Mouse (Mus musculus) kidney, postnatal 0 days (tissue): ENCODE results near the gene Itsn1. TPM values are rescaled to one million over a fixed set of nuclear protein-coding genes. Genes with fewer than 3 reads are reported as not detected.

Experiments
- ATAC-seq: fragments of 200-750 bp; cut with Nextera tagmentation; replicated peaks from 2 replicates; pipeline ENCODE4 v1.8.0; 2017; ENCODE audit warnings: low read depth, moderate number of reproducible peaks, moderate TSS enrichment, moderate library complexity; ENCODE audit not compliant: low FRiP score
- DNase-seq: peaks from one replicate; pipeline ENCODE4 v3.0.0-alpha.2; 2016; ENCODE audit warnings: low spot score
- H3K27ac ChIP-seq: fragments of 300-500 bp; sonication (generic); 2 replicates; pipeline ENCODE4 v1.5.1; 2014; ENCODE audit warnings: mild to moderate bottlenecking
- H3K27me3 ChIP-seq: fragments of 300-500 bp; sonication (generic); 2 replicates; pipeline ENCODE4 v1.6.1; 2014; ENCODE audit warnings: low read length, mixed read lengths; ENCODE audit not compliant: insufficient read depth
- H3K36me3 ChIP-seq: fragments of 300-500 bp; sonication (generic); 2 replicates; pipeline ENCODE4 v1.6.1; 2014; ENCODE audit warnings: low read length, mixed read lengths; ENCODE audit not compliant: insufficient read depth
- H3K4me1 ChIP-seq: fragments of 300-500 bp; sonication (generic); replicated peaks from 2 replicates; pipeline ENCODE4 v1.6.1; 2014; ENCODE audit warnings: antibody characterized with exemption, low read length, mixed read lengths; ENCODE audit not compliant: insufficient read depth
- H3K4me2 ChIP-seq: fragments of 300-500 bp; sonication (generic); 2 replicates; pipeline ENCODE4 v1.6.1; 2014; ENCODE audit warnings: mild to moderate bottlenecking, low read length, moderate library complexity, mixed read lengths
- H3K4me3 ChIP-seq: fragments of 300-500 bp; sonication (generic); replicated peaks from 2 replicates; pipeline ENCODE4 v1.5.1; 2014; ENCODE audit warnings: low read depth, low read length
- H3K9ac ChIP-seq: fragments of 300-500 bp; sonication (generic); 2 replicates; pipeline ENCODE4 v1.6.1; 2014; ENCODE audit warnings: low read depth, low read length
- H3K9me3 ChIP-seq: fragments of 300-500 bp; sonication (generic); replicated peaks from 2 replicates; pipeline ENCODE4 v1.6.1; 2016; ENCODE audit warnings: low read length, inconsistent platforms, mixed read lengths
- CTCF ChIP-seq: IDR thresholded peaks from 2 replicates; pipeline ENCODE4 v1.5.1; 2016; ENCODE audit warnings: antibody characterized with exemption, low read depth, mild to moderate bottlenecking, moderate library complexity
- WGBS: fragments of 180-500 bp; shearing (Covaris S2); extraction: QIAGEN DNeasy Blood & Tissue Kit; methylation state at CpG from one replicate; pipeline ENCODE4 v1.1.7; 2014; 5-methylcytosine and 5-hydroxymethylcytosine counted together
- polyA plus RNA-seq: library from polyadenylated mRNA; unstranded; fragments of >200 nt; fragmentation: Nextera tagmentation; extraction: Ambion mirVana; gene quantifications from 2 replicates; pipeline ENCODE4 v1.2.1, GENCODE M21; 2015

The Itsn1 gene
- polyA plus RNA-seq, 1 experiment from 2014 or later = 14.4 TPM

DNA sequence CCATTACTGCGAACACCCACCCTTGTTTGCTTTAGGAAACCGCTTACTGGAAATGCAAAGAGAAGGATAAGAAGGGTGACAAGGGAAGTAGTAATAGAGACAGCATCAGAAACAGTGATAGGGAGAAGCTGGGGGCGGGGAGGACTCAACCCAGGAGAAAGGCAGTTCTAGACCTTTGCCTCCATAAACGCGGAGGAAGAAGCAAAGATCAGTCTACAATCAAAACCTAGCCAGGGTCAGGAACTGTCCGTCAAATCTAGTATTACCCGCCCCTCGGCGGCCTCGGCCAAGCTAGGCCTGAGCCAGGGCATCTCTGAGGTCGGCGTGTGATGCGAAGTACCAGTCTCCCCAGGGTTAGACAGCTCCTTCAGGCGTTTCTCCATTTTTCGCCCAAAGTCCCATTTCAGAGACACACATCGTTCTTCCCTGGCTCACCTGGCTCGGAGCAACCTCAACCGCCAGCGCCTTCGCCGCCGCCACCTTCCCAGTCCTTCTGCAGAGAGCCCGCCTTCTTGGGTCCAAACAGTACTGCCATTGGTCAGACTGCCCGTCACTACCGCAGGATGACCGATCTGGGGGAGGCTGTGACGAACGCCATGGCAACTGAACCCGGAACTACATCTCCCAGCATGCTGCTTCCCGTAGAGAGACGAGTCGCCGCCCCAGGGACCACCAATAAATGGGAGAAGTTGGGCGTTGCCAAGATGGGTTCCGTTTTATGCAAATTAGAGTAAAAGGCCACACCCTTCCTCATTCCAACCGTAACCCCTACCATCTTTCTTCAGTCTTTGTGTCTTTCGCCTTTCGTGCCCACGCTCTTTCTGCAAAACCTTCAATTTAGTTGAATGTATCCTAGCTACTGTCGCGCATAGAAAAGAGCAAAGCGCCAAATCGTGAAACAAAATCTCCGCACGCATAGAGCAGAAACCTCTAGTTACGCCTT, 687 bp upstream of the Itsn1 start, which contains the start of gene Cryzl1:
Gene Cryzl1, minus strand, starts transcription at position 853 of the 943 bp plus-strand sequence.
- under 1% methylated on average over 46 of the region's 46 CpGs for WGBS
- Histone ChIP-seq H3K4me2 (peak within 1 kb of the TSS; percentile 90), H3K4me3 (peak within 1 kb of the TSS; percentile 91), H3K27ac (peak within 1 kb of the TSS; percentile 88), H3K9me3 (no peaks in the 10 kb centered on the region), H3K4me1 (peaks cover 9% of the 10 kb centered on the region; the same call in 1 of the 2 replicates), H3K27me3 (no peaks in the 10 kb centered on the region), H3K9ac (peak within 1 kb of the TSS; percentile 89), H3K36me3 (no peaks in the 10 kb centered on the region)
- DNase-seq = peak; percentile 100
- no peak for TF ChIP-seq CTCF
- ATAC-seq = peak; percentile 96

- peak; percentile 58 for DNase-seq
- under 1% methylated on average over 32 of the region's 44 CpGs for WGBS
These were observed 850 bp downstream of the Itsn1 start for GRCm38 (mm10) chr16:91729821-91730441.

GRCm38 (mm10) chr16:91730446-91730845, 1.4 kb downstream of the Itsn1 start:
- Histone ChIP-seq H3K27me3 (no peaks in the 10 kb centered on the region), H3K4me3 (peak overlapping the region; percentile 91), H3K9ac (peak overlapping the region; percentile 89), H3K27ac (0 out of 2 replicates have a peak overlapping the region, but pooled peaks have one; percentile 88), H3K9me3 (no peaks in the 10 kb centered on the region), H3K4me2 (peak overlapping the region; percentile 90), H3K4me1 (peaks cover 14% of the 10 kb centered on the region), H3K36me3 (no peaks in the 10 kb centered on the region)
- no peak for DNase-seq
- ATAC-seq = no peak
- no peak for TF ChIP-seq CTCF
- whole genome bisulfite sequencing = 2% methylated on average over 11 of the region's 11 CpGs

More at GRCm38 (mm10) chr16:91729821-91730441, 850 bp downstream of the Itsn1 start:
- H3K9ac ChIP-seq = peak overlapping the region; percentile 89
- H3K4me1 ChIP-seq = peaks cover 9% of the 10 kb centered on the region
- H3K4me2 ChIP-seq = peak overlapping the region; percentile 90
- peak overlapping the region; percentile 88 for H3K27ac ChIP-seq
- no peaks in the 10 kb centered on the region for H3K27me3 ChIP-seq
- no peaks in the 10 kb centered on the region for H3K36me3 ChIP-seq
- no peak for ATAC-seq
- no peak for TF ChIP-seq CTCF
- peak overlapping the region; percentile 91 for H3K4me3 ChIP-seq
- no peaks in the 10 kb centered on the region for H3K9me3 ChIP-seq

DNA sequence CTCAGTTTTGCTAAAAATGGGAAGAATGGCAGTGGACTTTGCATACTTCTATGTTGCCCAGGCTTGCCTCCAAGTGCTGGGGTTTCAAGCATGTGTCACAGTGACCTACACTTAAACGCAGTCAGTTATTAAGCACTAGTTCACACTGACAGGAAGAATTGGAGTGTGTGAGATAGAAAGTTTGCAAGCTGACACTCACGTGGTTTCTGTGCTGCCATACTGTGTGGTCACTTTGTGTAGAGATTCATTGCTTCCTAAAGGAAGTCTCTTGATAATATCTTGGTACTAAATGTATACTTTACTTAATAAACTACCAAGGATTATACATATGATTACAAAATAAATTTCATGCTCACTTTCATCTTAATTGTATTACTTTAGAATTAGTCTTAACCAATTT, 3.7 kb downstream of the Itsn1 start:
- no peak overlapping the region for H3K27ac ChIP-seq

DNA sequence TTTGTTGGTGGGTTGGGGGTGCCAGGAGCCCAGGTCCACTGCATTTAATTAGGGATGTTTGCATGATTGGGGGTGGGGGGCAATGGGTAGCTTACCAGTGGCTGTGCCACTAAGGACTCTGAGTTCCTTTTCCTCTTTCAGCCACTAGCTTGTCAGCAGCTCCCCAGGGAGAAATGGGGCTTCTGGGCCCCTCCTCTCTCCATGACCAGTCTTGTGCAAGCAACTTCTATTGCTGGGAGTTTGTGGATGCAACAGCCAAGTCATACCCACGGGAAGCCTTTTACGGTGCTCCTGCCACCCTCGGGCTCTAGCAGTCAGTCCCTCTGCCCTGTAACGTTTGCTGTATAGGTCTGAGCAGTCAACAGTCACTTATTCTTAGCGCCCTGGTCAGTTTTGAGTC, 5.7 kb downstream of the Itsn1 start:
- H3K4me1 ChIP-seq = peaks cover 9% of the 10 kb centered on the region
- no peaks in the 10 kb centered on the region for H3K36me3 ChIP-seq
- H3K9me3 ChIP-seq = no peaks in the 10 kb centered on the region
- H3K4me2 ChIP-seq = no peak overlapping the region
- 70% methylated on average over 5 of the region's 5 CpGs for WGBS
- no peaks in the 10 kb centered on the region for H3K27me3 ChIP-seq
- no peak overlapping the region for H3K9ac ChIP-seq
- H3K4me3 ChIP-seq = no peak overlapping the region
- ATAC-seq (no peak), DNase-seq (no peak)
- H3K27ac ChIP-seq = peak overlapping the region; percentile 40; the same call in 1 of the 2 replicates
- no peak for TF ChIP-seq CTCF

More for the DNA sequence above, 3.7 kb downstream of the Itsn1 start:
- no peak for TF ChIP-seq CTCF
- no peaks in the 10 kb centered on the region for H3K9me3 ChIP-seq
- no peak overlapping the region for H3K4me2 ChIP-seq
- 65% methylated on average over 2 of the region's 2 CpGs for WGBS
- peaks cover 11% of the 10 kb centered on the region for H3K4me1 ChIP-seq
- DNase-seq (no peak), ATAC-seq (no peak)
- no peak overlapping the region for H3K4me3 ChIP-seq
- no peaks in the 10 kb centered on the region for H3K36me3 ChIP-seq
- H3K9ac ChIP-seq = no peak overlapping the region
- H3K27me3 ChIP-seq = no peaks in the 10 kb centered on the region
